Mouse (Mus musculus) intestine, postnatal 0 days (tissue): ENCODE results near the gene Cacna1a. TPM values are rescaled to one million over a fixed set of nuclear protein-coding genes. Genes with fewer than 3 reads are reported as not detected.
A peak's percentile ranks its signal among the peaks of the same experiment; 100 is the strongest.

Experiments
- ATAC-seq: fragments of 200-750 bp; cut with Nextera tagmentation; 2 replicates; pipeline ENCODE4 v1.8.0; 2017; ENCODE audit warnings: mild to moderate bottlenecking, moderate TSS enrichment, moderate library complexity
- H3K27ac ChIP-seq: fragments of 300-500 bp; sonication (generic); 2 replicates; pipeline ENCODE4 v1.5.1; 2014; ENCODE audit warnings: mild to moderate bottlenecking, low read depth, low read length, moderate library complexity
- H3K27me3 ChIP-seq: fragments of 300-500 bp; sonication (generic); replicated peaks from 2 replicates; pipeline ENCODE4 v1.6.1; 2014; ENCODE audit warnings: low read length, mixed read lengths; ENCODE audit not compliant: control insufficient read depth, insufficient read depth
- H3K36me3 ChIP-seq: fragments of 300-500 bp; sonication (generic); 2 replicates; pipeline ENCODE4 v1.6.1; 2014; ENCODE audit warnings: mild to moderate bottlenecking, moderate library complexity; ENCODE audit not compliant: control insufficient read depth, insufficient read depth
- H3K4me1 ChIP-seq: fragments of 300-500 bp; sonication (generic); replicated peaks from 2 replicates; pipeline ENCODE4 v1.6.1; 2014; ENCODE audit warnings: antibody characterized with exemption, low read length, mixed read lengths; ENCODE audit not compliant: control insufficient read depth, insufficient read depth
- H3K4me2 ChIP-seq: fragments of 300-500 bp; sonication (generic); replicated peaks from 2 replicates; pipeline ENCODE4 v1.6.1; 2014; ENCODE audit warnings: low read depth, mild to moderate bottlenecking, moderate library complexity
- H3K4me3 ChIP-seq: fragments of 300-500 bp; sonication (generic); 2 replicates; pipeline ENCODE4 v1.5.1; 2014; ENCODE audit warnings: low read depth, low read length
- H3K9ac ChIP-seq: fragments of 300-500 bp; sonication (generic); 2 replicates; pipeline ENCODE4 v1.6.1; 2014; ENCODE audit warnings: mild to moderate bottlenecking, low read depth, low read length
- H3K9me3 ChIP-seq: fragments of 300-500 bp; sonication (generic); 2 replicates; pipeline ENCODE4 v1.6.1; 2016; ENCODE audit warnings: mixed run types; ENCODE audit not compliant: control insufficient read depth
- CTCF ChIP-seq: sonication (generic); IDR thresholded peaks from 2 replicates; pipeline ENCODE4 v1.5.1; 2016; ENCODE audit warnings: low read depth, mild to moderate bottlenecking, control low read depth, antibody characterized with exemption, moderate library complexity
- WGBS: fragments of 180-500 bp; shearing (Covaris S2); extraction: QIAGEN DNeasy Blood & Tissue Kit; methylation state at CpG from one replicate; pipeline ENCODE4 v1.1.7; 2014; 5-methylcytosine and 5-hydroxymethylcytosine counted together
- polyA plus RNA-seq: library from polyadenylated mRNA; unstranded; fragments of >200 nt; fragmentation: Nextera tagmentation; extraction: Ambion mirVana; gene quantifications from 2 replicates; pipeline ENCODE4 v1.2.1, GENCODE M21; 2015

The Cacna1a gene
- 2.4 and 2.8 TPM in 2 replicates for polyA plus RNA-seq

DNA sequence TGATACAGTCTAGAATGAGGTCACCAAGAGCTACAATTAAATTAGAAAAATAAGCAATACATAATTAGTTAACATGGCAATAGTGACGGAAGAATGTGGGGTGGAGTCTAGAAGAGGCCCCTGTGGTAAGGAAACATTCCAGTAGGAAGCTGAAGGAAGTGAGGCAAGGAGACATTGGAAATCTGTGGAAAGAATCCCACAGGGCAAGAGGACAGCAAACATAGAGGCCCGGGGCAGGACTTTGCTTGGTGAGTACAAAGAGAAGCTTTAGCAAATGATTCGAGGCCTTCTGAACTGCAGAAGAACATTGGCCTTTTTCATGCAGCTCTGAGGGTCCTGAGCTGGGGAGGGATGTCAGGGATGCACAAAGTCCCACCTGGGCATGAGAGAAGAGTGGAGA lies at the start of gene Cacna1a:
Cacna1a (plus strand) TSS at position 166 of the 400 bp plus-strand sequence.
- ATAC-seq, result no peak
- Histone ChIP-seq H3K9ac (no peak within 1 kb of the TSS), H3K27ac (peak within 1 kb of the TSS; percentile 47; the same call in 1 of the 2 replicates), H3K4me1 (no peaks in the 10 kb centered on the region), H3K4me3 (no peak within 1 kb of the TSS), H3K4me2 (0 out of 2 replicates have a peak within 1 kb of the TSS, but pooled peaks have one; percentile 6), H3K9me3 (no peaks in the 10 kb centered on the region), H3K27me3 (no peaks in the 10 kb centered on the region), H3K36me3 (no peaks in the 10 kb centered on the region)
- TF ChIP-seq CTCF, result no peak
- WGBS, result 44% methylated on average over 3 of the region's 3 CpGs

DNA sequence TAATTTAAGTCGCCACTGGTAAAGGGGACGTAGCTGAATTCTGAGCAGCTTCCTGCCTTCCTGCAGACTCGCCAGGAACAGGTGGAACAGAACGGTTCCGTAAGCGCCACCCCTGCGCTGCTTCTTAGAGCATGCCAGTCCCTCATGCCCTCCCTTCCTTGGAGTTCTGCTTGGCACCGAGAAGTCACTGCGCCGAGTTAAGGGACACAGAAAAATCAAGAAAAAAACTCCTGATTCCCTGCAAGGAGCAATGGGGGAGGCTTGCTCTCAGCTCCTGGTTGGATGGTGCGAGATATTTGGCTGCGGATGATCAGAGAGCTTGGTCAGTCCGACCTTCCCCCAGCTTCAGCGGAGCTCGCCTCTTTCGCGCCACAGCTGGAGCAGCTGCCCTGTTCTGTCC lies 49.7 kb upstream of the Cacna1a start:
- Histone ChIP-seq H3K27ac (no peak overlapping the region), H3K4me3 (no peak overlapping the region), H3K4me2 (no peak overlapping the region), H3K9me3 (no peaks in the 10 kb centered on the region), H3K27me3 (0 out of 2 replicates have a peak, but pooled peaks cover 7% of the 10 kb centered on the region), H3K9ac (no peak overlapping the region), H3K4me1 (no peaks in the 10 kb centered on the region), H3K36me3 (no peaks in the 10 kb centered on the region)
- 15% methylated on average over 17 of the region's 17 CpGs for WGBS
- TF ChIP-seq CTCF, result no peak
- no peak for ATAC-seq

DNA sequence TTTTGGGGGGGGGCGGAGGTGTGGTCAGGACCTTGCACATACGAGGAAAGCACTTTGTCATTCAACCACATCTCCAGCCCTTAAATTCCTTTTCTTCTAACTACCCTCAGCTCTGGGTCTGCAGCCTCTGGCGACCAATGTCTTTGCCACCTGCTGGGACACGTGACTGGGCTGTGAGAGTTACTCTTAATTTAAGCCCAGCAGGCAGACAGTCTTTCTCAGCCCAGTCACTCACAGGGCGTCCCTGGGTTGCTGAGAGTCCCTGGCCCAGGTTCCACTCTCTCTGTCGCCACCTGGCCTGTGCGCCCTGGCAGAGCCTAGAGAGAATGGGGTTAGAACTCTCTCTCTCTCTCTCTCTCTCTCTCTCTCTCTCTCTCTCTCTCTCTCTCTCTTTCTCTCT lies 48.9 kb upstream of the Cacna1a start:
- H3K4me1 ChIP-seq, result no peaks in the 10 kb centered on the region
- H3K27ac ChIP-seq, result no peak overlapping the region
- no peak overlapping the region for H3K4me2 ChIP-seq
- H3K27me3 ChIP-seq, result 0 out of 2 replicates have a peak, but pooled peaks cover 7% of the 10 kb centered on the region
- H3K9me3 ChIP-seq, result no peaks in the 10 kb centered on the region
- WGBS, result 25% methylated on average over 7 of the region's 7 CpGs
- no peak overlapping the region for H3K4me3 ChIP-seq
- ATAC-seq, result no peak
- H3K36me3 ChIP-seq, result no peaks in the 10 kb centered on the region
- TF ChIP-seq CTCF, result no peak
- H3K9ac ChIP-seq, result no peak overlapping the region

DNA sequence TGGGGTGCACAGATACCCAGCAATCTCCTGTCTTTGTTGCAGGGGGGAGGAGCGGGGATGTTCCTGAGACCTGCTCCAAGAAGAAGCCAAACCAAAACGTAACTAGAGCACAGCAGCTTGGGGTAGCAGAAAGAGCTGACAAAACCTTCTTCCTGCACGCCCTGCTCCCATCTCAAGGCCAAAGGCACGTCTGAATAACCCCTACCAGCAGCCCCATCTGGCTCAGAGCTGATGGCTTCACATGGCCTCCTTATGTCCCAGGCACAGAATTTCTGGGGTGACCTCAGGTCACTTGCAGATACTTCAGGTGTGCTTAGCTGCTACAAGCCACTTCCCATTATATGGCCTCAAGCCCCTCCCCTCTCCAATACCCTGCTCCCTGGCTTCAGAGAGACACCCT lies 48.4 kb upstream of the Cacna1a start:
- Histone ChIP-seq H3K27me3 (0 out of 2 replicates have a peak, but pooled peaks cover 7% of the 10 kb centered on the region), H3K27ac (no peak overlapping the region), H3K9me3 (no peaks in the 10 kb centered on the region), H3K4me3 (no peak overlapping the region), H3K36me3 (no peaks in the 10 kb centered on the region), H3K4me2 (no peak overlapping the region), H3K4me1 (no peaks in the 10 kb centered on the region), H3K9ac (no peak overlapping the region)
- WGBS, result 57% methylated on average over 4 of the region's 4 CpGs
- no peak for TF ChIP-seq CTCF
- no peak for ATAC-seq

DNA sequence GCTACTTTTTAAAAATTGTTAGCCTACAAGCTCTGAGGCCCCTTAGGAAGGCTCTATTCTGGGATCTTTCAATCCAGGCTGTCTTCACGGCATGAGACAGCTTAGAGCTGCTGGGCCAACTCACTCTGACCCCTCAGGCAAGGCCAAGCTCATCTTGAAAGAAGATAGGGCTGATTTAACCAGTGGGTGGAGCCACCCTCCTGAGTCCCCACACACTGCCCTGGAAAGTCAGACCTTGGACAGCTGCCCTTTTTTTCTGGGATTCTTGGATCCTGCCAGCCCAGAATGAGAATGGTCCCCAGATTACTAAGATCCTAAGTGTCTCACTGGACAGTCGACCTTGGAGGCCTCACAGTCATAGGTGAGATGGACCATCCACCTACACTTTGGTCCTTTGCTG lies 47.6 kb upstream of the Cacna1a start:
- Histone ChIP-seq H3K27me3 (0 out of 2 replicates have a peak, but pooled peaks cover 7% of the 10 kb centered on the region), H3K4me2 (no peak overlapping the region), H3K9ac (no peak overlapping the region), H3K27ac (no peak overlapping the region), H3K9me3 (no peaks in the 10 kb centered on the region), H3K4me3 (no peak overlapping the region), H3K4me1 (no peaks in the 10 kb centered on the region), H3K36me3 (no peaks in the 10 kb centered on the region)
- TF ChIP-seq CTCF, result no peak
- no peak for ATAC-seq
- WGBS, result 13% methylated on average over 2 of the region's 2 CpGs

DNA sequence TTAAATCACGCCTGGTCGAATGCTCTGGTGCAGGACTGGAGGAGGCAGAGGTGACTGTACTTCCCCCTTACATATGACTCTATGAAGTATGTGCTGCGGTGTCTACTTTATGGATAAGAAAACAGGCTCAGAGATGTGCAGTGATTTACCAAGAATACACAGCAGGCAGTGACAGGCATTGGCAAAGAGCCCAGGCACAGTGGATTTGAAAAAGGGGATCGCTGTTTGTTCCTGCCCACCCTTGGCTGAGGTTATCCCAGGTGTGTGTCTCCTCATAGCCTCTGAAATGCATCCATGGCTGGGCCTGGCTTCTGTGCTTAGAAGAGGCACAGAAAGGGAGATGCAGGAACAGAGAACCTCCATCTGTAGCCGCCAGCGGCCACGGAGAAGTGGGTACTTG lies 42.7 kb upstream of the Cacna1a start:
- Histone ChIP-seq H3K4me3 (no peak overlapping the region), H3K4me1 (no peaks in the 10 kb centered on the region), H3K9ac (no peak overlapping the region), H3K27ac (no peak overlapping the region), H3K9me3 (no peaks in the 10 kb centered on the region), H3K27me3 (no peaks in the 10 kb centered on the region), H3K4me2 (no peak overlapping the region), H3K36me3 (no peaks in the 10 kb centered on the region)
- 80% methylated on average over 7 of the region's 7 CpGs for WGBS
- ATAC-seq, result no peak
- TF ChIP-seq CTCF, result no peak

DNA sequence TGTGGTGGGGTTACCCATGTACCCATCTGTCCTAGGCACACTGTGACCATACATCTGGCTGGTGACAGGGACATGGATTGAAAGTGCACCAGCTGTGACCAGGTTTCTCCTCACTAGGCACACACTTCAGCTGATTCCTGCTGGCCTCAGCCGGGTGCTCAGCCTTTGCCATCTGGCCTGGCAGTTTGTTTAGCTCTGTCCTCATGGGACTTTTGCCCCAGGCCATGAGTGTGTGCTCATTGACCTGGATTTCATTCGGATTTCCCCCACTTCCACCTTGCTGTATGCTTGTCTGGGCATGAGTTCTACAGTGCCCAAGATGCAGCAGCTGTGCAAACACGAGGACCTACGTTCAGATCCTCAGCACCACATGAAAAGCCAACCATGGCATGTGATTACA lies 41.8 kb upstream of the Cacna1a start:
- no peaks in the 10 kb centered on the region for H3K36me3 ChIP-seq
- no peak overlapping the region for H3K4me2 ChIP-seq
- 49% methylated on average over 4 of the region's 4 CpGs for WGBS
- no peak for TF ChIP-seq CTCF
- H3K27me3 ChIP-seq, result no peaks in the 10 kb centered on the region
- H3K27ac ChIP-seq, result no peak overlapping the region
- H3K9ac ChIP-seq, result no peak overlapping the region
- no peaks in the 10 kb centered on the region for H3K4me1 ChIP-seq
- H3K4me3 ChIP-seq, result no peak overlapping the region
- no peaks in the 10 kb centered on the region for H3K9me3 ChIP-seq
- no peak for ATAC-seq
